Mouse (Mus musculus) telencephalon, adult 2 months (tissue): ENCODE measurements around the gene Zkscan14.

Experiments used
- DNase-seq: peaks from one replicate; pipeline ENCODE4 v3.0.0-alpha.2; 2011; ENCODE audit warnings: low read depth, low spot score

Gene Zkscan14

GRCm38 (mm10) chr5:145202446-145202845 lies 778 bp upstream of the Zkscan14 start:
- DNase-seq: no peak

- DNase-seq: no peak
These were observed 1.3 kb downstream of the Zkscan14 start for GRCm38 (mm10) chr5:145200387-145200786.

GRCm38 (mm10) chr5:145191962-145192361 lies 9.7 kb downstream of the Zkscan14 start, which contains the start of gene Atp5j2:
Gene Atp5j2 (minus strand): TSS chr5:145192062.
- DNase-seq: no peak

GRCm38 (mm10) chr5:145190875-145191798 lies 10.5 kb downstream of the Zkscan14 start:
- DNase-seq: peak; percentile 92

- no peak for DNase-seq
These were observed 11.3 kb downstream of the Zkscan14 start for GRCm38 (mm10) chr5:145190373-145190772.

- no peak for DNase-seq
These were observed 12.3 kb downstream of the Zkscan14 start for GRCm38 (mm10) chr5:145189416-145189815.

GRCm38 (mm10) chr5:145185244-145185643 lies 16.4 kb downstream of the Zkscan14 start:
- no peak for DNase-seq

- no peak for DNase-seq
These were observed 23.1 kb downstream of the Zkscan14 start for GRCm38 (mm10) chr5:145178461-145178980.

- no peak for DNase-seq
These were observed 34.4 kb downstream of the Zkscan14 start for GRCm38 (mm10) chr5:145167306-145167661.

- DNase-seq: peak; percentile 98
These were observed 34.9 kb downstream of the Zkscan14 start, which contains the start of the genes Ptcd1 and Cpsf4 for GRCm38 (mm10) chr5:145166536-145167305. Gene Ptcd1 (minus strand): TSS chr5:145167108. Gene Cpsf4 (plus strand): TSS chr5:145167213.

- DNase-seq: no peak
These were observed 36.5 kb downstream of the Zkscan14 start for GRCm38 (mm10) chr5:145165184-145165583.

GRCm38 (mm10) chr5:145164710-145165109 lies 37.0 kb downstream of the Zkscan14 start:
- no peak for DNase-seq

- DNase-seq: no peak
These were observed 40.3 kb downstream of the Zkscan14 start for GRCm38 (mm10) chr5:145161361-145161760.

GRCm38 (mm10) chr5:145152690-145153089 lies 49.0 kb downstream of the Zkscan14 start:
- no peak for DNase-seq

- DNase-seq: no peak
These were observed 52.4 kb downstream of the Zkscan14 start for GRCm38 (mm10) chr5:145149294-145149693.

- DNase-seq: no peak
These were observed 53.9 kb downstream of the Zkscan14 start for GRCm38 (mm10) chr5:145147748-145148147.
